Mouse (Mus musculus) G1E-ER4 (cell line): ENCODE measurements around the gene Slbp. TPM values are rescaled to one million over a fixed set of nuclear protein-coding genes. Genes with fewer than 3 reads are reported as not detected.

Source experiments
- GATA1 ChIP-seq: IDR thresholded peaks from one replicate; pipeline ENCODE4 v1.8.0; 2012; ENCODE audit warnings: low read length, inconsistent platforms
- polyA plus RNA-seq: library from polyadenylated mRNA; stranded (reverse); fragments of >175 nt; gene quantifications from 2 replicates; pipeline ENCODE4 v1.2.3, GENCODE M21; 2012

Gene Slbp
- polyA plus RNA-seq, 1 experiment: 221 TPM

DNA sequence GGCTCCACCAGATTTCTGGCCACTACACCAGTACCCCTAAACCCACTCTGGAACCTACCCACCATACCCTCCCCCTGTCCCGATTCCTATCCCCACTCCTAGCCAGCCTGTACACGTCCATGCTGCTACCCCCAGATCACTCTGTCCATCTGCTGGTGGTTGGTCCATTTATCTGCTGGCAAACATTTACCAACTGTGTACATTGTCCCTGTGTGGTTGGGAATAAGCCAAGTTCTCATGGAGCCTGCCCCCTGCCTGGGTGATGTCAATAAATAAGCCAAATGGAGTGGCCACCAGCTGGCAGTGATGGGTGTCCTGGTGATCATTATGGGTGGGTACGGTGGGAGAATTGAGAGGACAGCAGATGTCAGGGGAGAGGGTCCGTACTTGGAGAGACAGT, 34.8 kb upstream of the Slbp start:
- no peak for TF ChIP-seq GATA1

DNA sequence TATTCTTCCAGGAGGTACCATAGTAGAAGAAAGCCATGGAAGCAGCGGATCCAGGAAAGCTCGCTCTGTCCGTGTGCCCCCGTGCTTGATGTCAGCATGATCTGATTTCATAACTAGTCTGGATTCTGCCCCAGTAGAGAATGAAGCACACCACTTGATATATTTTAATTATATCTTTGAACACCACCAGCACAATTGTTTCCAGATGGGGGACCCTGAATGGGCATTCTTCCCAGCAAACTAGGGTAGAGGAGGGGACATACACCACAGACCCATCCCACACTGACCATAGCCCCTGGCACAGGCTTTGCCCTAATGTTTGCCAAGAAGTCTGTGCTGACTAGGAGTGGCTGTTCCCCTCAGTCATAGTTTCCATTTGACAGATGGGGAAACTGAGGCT, 32.6 kb upstream of the Slbp start:
- no peak for TF ChIP-seq GATA1

DNA sequence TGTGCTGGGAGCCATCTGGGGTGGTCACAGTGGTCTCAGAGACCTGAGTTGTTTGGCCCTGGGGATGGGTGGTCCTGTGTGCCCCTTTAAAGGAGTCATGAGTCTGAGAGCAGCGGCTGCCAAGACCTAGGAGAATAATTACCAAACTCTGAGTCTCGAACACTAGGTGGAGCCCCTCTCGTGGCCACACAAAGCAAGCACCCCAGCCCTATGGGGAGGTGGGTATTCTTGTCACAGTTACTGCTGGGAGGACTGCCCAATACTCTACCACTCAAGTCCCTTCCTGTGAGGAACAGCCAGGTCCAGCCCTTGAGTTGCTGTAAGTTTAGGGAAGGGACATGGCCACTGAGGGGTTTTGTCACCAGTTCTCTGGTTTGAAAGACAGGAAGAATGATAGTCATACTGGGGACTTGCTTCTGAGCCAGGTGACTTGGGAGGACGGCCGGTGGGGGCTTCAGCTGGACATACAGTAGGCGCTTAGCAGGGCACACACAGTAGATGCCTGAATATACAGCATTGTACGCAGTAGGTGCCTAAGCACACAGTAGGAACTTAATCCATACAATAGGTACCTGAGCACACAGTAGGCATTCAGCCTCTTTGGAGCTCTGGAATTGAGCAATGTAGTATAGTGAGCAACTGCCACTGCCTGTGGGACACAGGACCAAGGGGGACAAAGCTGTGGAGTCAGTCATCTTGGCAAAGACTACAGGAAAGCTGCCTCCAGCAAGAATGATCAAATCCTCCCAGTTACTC, 31.7 kb upstream of the Slbp start:
- no peak for TF ChIP-seq GATA1

DNA sequence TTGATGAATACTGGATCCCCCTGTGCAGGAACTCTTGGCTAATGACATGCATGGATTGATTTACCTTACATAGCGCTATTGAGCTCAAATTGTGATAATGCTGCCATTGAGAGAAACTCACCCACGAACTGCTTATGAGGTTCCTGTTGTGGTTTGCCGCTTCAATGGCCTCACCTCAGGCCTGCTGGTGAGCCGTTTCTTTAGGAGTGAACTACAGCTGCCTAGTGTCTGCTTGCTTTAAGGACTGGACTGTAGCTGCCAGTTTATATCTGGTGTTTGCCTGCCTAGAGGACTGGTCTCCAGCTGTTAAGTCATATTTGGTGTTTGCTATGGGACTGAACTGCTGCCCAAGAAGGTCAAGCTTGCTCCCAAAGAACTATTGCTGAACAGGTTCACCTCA, 30.6 kb upstream of the Slbp start:
- TF ChIP-seq GATA1: no peak

DNA sequence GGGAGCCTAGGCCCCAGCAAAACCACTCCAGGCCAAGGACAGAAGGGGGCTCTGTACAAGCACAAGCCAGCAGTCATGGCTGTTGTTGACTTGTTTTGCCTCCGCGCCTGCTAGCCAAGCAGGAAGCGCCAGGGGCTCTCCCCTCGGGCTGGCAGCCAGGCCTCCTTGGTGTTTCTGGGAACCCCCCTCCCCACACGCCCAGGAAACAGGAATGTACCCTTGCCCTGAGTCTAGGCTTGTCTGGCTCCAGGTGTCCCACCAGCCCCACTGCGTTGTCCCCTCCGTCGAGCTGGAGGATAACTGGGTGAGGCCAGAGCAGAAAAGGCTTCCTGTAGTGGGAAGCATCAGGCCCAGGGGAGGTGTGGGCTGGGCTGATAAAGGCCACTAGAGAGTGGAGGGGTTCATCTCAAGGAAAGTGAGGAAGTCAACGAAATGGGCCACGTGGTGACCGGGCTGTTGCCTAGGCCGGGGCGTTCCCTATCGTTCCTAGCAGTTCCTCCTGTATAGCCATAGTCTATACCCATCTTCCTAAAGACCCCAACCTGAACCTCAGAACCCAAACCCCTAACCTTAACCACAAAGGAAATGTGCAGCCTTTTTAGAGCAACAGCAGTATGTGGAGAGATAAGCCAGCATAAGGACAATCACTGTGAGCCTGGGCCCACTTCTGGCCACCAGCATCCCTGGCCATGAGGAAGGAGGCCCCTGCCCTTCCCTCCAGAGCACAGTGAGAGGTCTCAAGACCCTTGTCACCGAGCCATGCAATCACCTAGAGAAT, 29.4 kb upstream of the Slbp start:
- TF ChIP-seq GATA1: peak; percentile 36

DNA sequence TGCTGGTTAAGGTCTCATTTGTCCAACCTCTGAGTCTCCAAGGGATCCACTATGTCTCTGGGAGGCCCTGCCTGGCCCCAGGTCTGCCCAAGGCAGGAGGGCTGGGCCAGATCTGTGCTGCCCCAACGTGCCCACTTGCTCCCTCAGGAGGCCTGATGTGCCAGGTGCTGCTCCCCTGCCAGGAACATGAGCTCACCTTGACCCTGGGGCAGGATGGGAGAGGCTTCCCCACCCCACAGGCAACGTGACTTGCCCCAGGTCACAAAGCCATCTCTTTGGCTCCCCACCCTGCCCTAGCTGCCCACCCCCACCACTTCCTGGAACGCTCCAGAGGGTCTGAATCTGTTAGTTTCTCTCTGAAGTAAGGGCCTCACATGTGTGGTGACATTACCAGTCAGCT, 28.7 kb upstream of the Slbp start:
- TF ChIP-seq GATA1: no peak

DNA sequence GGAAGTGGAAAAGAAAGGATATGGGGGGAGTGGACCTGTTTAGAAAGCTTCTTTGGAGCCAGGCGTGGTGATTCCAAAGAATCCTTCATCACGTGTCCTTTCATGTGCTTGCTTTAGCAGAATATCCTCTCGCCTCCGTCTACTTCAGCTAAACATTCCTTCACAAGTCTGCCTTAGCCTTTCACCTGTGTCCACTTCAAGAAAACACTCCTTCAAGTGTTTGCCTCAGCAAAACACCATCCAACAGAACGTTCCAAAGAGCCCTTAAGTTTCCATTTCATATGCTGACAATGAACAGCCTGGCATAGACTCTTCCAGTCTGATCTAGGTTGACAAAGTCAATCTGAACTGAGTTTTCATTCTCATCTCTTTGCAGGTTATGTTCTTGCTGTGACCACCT, 25.9 kb upstream of the Slbp start:
- TF ChIP-seq GATA1: no peak

DNA sequence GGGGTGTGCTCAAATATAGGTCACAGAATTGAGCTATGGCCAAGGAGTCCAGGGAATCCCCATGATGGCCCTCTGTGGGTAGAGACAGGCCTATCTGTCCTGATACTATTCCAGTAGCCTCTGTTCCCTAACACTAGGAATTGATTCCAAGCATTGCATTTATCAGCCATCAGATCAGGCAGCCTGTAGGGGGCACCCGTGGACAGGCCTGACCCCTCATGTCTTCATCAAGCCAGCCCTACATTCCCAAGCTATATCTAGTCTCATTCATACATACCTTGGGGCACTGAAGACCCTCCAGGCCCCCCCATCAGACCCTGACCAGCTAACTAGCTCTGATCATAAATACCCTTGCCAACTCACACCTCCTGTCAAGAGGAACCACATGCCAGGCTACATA, 23.6 kb upstream of the Slbp start:
- no peak for TF ChIP-seq GATA1

DNA sequence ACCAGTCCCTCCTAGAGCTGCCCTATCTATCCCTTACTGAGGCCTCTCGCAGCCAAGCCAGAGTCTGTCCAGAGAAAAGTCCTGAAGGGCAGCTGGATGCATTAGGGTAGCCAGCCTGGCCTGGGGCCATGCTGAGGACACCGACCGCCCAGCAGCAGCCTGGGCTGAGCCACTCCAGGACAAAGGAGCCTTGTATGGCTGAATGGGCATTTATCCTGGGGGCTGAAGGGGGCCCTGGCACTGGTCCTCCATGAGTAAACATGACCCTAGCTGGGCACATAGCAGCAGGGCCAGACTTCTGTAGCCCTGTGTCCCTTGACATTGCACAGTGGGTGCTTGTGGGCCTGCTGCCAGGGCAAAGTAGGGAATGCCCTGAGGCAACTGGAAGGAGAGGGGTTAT, 22.1 kb upstream of the Slbp start:
- no peak for TF ChIP-seq GATA1

DNA sequence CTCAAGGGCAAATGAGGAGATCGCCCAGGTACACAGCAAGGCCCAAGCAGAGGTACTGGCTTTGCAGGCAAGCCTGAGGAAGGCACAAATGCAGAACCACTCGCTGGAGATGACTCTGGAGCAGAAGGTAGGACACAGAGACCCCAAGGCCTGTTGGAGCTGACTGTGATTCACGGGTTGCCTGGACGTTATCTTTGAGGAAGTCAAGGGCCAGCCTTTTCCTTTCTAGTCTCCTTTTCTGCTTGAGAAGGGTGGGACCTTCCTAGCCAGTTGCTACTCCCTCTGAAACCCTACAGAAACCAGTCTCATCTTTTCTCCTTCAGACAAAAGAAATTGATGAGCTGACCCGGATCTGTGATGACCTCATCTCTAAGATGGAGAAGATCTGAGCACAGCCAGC, 19.3 kb upstream of the Slbp start:
- TF ChIP-seq GATA1: no peak

DNA sequence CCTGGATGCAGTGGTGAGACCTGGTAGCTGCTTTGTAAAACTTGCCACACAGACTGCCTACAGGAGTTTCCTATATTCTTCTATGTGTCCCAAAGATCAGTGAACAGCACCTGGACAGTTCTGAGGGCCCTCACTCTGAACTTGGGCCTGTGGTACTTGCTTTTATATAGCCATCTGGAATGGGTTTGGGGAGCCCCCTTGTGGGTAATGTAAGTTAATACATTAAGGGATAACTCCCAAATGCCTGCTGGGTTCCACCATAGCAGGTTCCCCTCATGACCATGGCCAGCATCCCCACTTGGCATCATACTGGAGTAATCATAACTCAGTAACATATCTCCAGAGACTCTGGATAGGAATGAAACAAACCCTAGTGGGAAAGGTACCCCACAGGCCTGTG, 15.8 kb upstream of the Slbp start:
- TF ChIP-seq GATA1: no peak

DNA sequence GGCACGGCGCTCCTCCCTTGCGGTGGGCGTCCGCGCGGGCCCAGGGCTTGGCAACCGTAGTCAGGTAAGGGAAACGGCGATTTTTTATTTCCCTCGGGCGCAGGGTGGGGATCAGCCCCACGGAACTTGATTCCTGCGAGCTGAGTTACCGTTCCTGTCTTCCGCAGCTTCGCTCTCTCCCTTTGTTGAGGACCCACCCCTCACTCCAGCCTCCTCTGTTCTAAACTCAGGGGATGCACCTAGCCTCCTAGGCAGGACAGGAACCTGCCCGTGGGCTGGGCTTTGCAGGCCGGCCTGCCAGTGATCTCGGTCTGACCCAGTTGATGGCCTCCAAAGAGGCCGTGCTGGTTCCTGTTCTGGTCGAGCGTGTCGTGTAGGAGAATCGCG, 6.3 kb upstream of the Slbp start:
- no peak for TF ChIP-seq GATA1

DNA sequence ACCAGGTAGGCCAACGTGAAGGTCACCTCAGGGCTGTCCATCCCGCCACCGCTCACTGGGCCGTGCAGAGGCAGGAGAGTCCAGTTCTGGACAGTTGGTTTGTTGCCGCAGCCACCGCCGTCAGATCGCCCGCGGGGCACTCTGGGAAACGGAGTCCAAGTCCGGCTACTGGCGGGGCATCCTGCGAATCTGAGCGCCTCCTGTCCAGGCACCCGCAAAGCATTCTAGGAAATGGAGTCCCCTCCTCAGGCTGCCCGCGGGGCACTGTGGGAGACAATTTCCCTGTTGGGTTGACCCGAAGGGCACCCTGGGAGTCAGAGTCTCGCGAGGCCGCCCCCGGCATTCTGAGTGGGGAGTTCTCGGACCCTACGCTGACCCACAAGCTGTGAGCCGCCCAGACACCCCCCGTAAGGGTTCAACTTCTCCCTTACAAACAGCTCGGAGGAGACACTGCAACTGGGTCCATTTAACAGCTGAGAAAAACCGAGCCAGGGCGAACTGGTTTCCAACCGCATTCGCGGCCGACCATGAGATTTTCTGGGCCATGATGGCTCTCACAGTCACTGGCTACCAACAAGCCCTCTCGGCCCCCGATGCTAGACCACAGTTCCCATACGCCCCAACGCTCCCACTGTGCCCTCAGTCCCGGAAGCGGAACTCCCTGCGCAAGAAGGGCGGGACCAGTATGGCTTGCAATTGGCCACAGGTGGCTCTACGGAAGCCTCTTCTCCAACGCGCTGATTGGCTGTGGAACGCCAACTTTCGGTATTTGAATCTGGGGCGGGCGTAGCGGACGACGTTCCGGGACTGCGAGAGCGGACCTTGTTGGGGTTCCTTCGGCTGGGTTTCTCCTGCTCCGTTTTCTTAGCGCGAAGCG, 5.7 kb upstream of the Slbp start, which contains the start of the genes Tacc3 and Tmem129:
Gene Tacc3 (plus strand): TSS at position 342 of the 877 bp plus-strand sequence.
Gene Tmem129 (minus strand): TSS at position 630 of the 877 bp plus-strand sequence.
- TF ChIP-seq GATA1: no peak

DNA sequence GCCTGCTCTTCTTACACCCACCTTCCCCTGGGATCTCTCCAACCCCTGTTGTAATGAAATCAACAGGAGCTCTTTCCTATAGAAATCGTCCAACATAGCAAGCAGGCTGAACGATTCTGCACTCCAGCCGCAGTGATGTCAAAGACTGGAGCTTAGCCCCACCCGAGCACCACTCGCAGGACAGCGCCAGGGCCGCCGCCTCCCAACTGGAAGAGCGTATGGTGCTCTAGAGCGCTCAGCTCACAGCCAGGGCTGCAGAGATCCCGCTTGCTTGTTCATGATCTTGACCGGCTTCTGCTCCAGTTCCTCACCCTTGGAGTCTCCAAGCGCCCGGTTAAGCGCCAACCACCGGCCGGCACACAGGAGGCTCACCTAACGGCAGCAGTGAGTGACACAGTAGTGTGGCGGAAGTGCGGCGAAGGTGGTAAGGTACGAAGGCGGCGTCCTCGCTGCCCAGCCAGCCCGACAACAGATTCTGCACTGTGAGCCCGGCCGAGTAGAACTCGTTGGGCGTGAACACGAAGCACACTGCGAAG, 4.9 kb upstream of the Slbp start:
- no peak for TF ChIP-seq GATA1

DNA sequence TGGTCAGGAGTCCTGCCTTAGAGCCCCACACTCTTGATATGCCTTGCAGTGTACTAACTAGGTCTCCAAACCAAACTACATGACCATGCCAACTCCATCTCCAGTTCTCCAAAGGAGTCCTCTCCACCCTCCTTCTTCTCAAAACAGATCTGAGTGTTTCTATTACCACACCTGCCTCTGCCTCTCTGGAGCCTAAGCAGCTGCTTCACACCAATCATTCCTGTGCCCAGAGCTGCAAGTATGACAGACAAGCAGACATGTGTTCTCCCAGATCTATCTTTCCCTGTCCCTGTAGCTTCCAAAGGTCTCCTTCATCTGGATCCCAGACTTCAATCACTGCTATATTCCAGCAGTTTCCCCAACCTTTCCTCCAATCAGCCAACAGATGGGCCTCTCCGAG, 4.4 kb upstream of the Slbp start:
- TF ChIP-seq GATA1: no peak

DNA sequence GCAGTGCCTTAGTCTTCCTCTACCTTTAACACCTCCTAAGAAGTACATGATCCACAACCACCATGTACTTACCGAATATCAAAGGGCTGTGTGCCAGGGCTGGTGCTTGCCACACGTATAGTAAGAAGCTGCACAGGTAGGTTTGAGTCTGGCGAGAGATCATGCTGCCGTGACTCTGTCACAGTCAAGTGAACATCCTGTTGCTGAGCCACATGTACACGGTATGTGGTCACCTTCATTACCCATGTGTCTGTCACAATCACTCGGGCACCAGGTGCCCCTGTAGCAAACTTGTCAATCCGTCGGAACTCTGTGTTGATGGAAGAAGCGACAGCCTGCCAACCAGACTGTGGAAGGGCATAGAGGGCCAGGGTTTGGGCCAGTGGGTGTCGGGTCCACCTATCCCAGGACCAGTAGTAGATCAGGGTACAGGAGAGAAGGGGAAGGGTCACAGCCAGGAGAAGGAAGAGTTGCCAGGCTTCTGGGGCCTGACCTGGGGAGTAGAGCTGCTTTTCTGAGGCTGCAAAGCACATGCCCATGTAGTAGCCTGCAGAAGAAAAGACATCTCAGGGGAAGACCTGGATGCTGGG, 3.0 kb upstream of the Slbp start:
- TF ChIP-seq GATA1: no peak
